Mouse (Mus musculus): Measurements from ENCODE around the gene Spata17. TPM values are rescaled to one million over a fixed set of nuclear protein-coding genes. Genes with fewer than 3 reads are reported as not detected.
"Not testable (repeated sequence)": the region's sequence is repeated elsewhere in the genome, so short reads cannot be mapped to it uniquely, and the experiment has no call there.

The Spata17 gene
- polyA plus RNA-seq, 1 experiment from 2014 or later, result 0.59 TPM

DNA sequence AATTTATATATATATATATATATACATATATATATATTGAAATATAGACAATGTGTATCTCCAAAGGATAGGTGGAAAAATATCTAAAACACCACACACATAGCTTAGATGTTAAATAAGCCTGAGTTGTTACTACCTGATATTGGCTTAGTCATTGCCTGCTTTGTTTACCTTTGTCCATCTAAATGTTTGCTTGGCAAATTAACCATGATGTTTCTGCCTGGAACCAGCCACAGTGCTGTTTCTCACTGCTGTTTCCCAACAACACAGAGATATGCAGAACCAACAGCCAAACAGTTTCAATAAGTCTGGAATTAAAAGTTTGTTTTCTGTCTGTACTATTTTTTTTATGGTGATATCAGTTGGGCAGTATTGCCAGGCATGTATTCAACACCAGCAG, 59.6 kb downstream of the Spata17 start:
- Histone ChIP-seq H3K9ac (ENCODE audit: low read depth, low read length) (no peak overlapping the region), H3K27me3 (replicated peaks; ENCODE audit: control insufficient read depth, insufficient read depth, low read length) (no peaks in the 10 kb centered on the region), H3K4me3 (ENCODE audit: low read depth, low read length) (no peak overlapping the region), H3K27ac (ENCODE audit: low read depth, low read length) (no peak overlapping the region), H3K4me2 (no peak overlapping the region), H3K9me3 (ENCODE audit: control insufficient read depth, low read length) (no peaks in the 10 kb centered on the region), H3K4me1 (replicated peaks; ENCODE audit: control insufficient read depth, insufficient read depth, low read length) (no peaks in the 10 kb centered on the region), H3K36me3 (ENCODE audit: control insufficient read depth, insufficient read depth, low read length) (no peaks in the 10 kb centered on the region)
- no peak for DNase-seq (ENCODE audit: low spot score)
- ATAC-seq (replicated peaks; ENCODE audit: low FRiP score), result no peak

GRCm38 (mm10) chr1:187153681-187154080, 61.6 kb downstream of the Spata17 start:
- no peaks in the 10 kb centered on the region for H3K36me3 ChIP-seq (ENCODE audit: control insufficient read depth, insufficient read depth, low read length)
- no peak overlapping the region for H3K9ac ChIP-seq (ENCODE audit: low read depth, low read length)
- no peak overlapping the region for H3K27ac ChIP-seq (ENCODE audit: low read depth, low read length)
- H3K4me2 ChIP-seq, result no peak overlapping the region
- no peaks in the 10 kb centered on the region for H3K4me1 ChIP-seq (replicated peaks; ENCODE audit: control insufficient read depth, insufficient read depth, low read length)
- ATAC-seq (replicated peaks; ENCODE audit: low FRiP score) (no peak), DNase-seq (ENCODE audit: low spot score) (no peak)
- H3K27me3 ChIP-seq (replicated peaks; ENCODE audit: control insufficient read depth, insufficient read depth, low read length), result no peaks in the 10 kb centered on the region
- 72% methylated on average over 5 of the region's 5 CpGs for WGBS
- H3K4me3 ChIP-seq (ENCODE audit: low read depth, low read length), result no peak overlapping the region
- no peaks in the 10 kb centered on the region for H3K9me3 ChIP-seq (ENCODE audit: control insufficient read depth, low read length)

DNA sequence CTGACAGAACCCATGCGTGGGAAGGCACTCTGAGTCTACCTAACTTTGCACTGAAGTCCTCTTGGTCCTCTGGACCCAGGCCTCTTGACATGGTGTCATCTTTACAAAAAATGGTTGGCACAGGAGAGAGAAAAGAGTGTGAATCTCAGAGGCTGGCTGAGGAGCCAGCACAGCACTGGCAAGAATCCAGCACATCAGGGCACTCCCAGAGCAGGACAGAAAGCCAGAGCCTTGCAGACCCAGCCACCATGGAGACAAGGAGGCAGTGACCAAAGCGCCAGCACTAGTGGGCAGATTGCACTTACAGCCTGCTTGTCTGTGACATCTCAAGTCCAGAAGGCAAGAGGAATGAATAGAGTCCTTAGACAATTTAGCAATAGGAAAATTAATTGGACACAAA, 62.7 kb downstream of the Spata17 start:
- no peaks in the 10 kb centered on the region for H3K36me3 ChIP-seq (ENCODE audit: control insufficient read depth, insufficient read depth, low read length)
- ATAC-seq (replicated peaks; ENCODE audit: low FRiP score) (no peak), DNase-seq (ENCODE audit: low spot score) (no peak)
- WGBS, result 78% methylated on average over 2 of the region's 2 CpGs
- no peak overlapping the region for H3K4me3 ChIP-seq (ENCODE audit: low read depth, low read length)
- no peak overlapping the region for H3K9ac ChIP-seq (ENCODE audit: low read depth, low read length)
- no peaks in the 10 kb centered on the region for H3K27me3 ChIP-seq (replicated peaks; ENCODE audit: control insufficient read depth, insufficient read depth, low read length)
- no peaks in the 10 kb centered on the region for H3K9me3 ChIP-seq (ENCODE audit: control insufficient read depth, low read length)
- no peak overlapping the region for H3K27ac ChIP-seq (ENCODE audit: low read depth, low read length)
- no peak overlapping the region for H3K4me2 ChIP-seq
- H3K4me1 ChIP-seq (replicated peaks; ENCODE audit: control insufficient read depth, insufficient read depth, low read length), result no peaks in the 10 kb centered on the region

DNA sequence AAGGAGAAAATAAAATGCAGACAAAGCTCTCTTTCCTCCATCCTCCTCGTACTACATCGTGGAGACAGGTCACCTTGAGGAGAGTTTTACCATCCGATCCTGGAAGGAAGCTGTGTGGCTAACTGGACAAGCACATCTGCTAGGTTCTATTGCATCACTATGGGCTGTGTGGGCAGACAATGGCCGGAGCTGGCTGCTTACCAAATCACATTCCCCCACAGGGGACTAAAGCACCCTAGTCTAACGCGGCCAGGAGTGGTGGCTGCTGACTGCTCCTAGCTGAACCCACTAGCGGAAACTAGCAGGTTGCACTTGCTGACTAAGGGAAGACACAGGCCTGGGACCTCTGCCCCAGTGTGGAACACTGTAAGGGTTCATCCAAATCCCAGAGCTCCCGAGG, 72.3 kb downstream of the Spata17 start:
- Histone ChIP-seq H3K27me3 (replicated peaks; ENCODE audit: control insufficient read depth, insufficient read depth, low read length) (no peaks in the 10 kb centered on the region), H3K4me3 (ENCODE audit: low read depth, low read length) (no peak overlapping the region), H3K36me3 (ENCODE audit: control insufficient read depth, insufficient read depth, low read length) (no peaks in the 10 kb centered on the region), H3K4me2 (no peak overlapping the region), H3K4me1 (replicated peaks; ENCODE audit: control insufficient read depth, insufficient read depth, low read length) (no peaks in the 10 kb centered on the region), H3K27ac (ENCODE audit: low read depth, low read length) (no peak overlapping the region), H3K9ac (ENCODE audit: low read depth, low read length) (no peak overlapping the region), H3K9me3 (ENCODE audit: control insufficient read depth, low read length) (no peaks in the 10 kb centered on the region)
- WGBS, result 75% methylated on average over 8 of the region's 8 CpGs
- DNase-seq (ENCODE audit: low spot score) (no peak), ATAC-seq (replicated peaks; ENCODE audit: low FRiP score) (no peak)

GRCm38 (mm10) chr1:187137426-187137825, 77.8 kb downstream of the Spata17 start:
- no peaks in the 10 kb centered on the region for H3K4me1 ChIP-seq (replicated peaks; ENCODE audit: control insufficient read depth, insufficient read depth, low read length)
- WGBS, result 40% methylated on average over 6 of the region's 6 CpGs
- DNase-seq (ENCODE audit: low spot score), result no peak

DNA sequence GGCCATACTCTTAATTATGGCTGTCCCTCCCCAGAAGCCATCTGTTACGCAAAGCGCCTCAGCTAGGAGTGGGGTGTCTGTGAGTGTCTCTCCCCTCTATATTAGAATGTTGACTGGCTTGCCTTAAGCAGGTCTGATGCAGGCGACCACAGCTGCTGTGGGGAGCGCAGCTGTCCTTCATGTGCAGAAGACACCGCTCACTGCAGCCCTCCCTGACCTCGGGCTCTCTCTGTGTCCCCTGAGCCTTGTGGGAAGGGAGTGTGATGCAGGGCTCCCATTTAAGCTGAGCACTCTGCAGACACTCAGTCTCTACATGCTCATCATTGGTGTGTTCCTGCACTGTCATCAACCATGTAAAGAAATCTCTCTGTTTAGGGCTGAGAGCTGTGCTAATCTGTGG, 79.4 kb downstream of the Spata17 start:
- ATAC-seq (replicated peaks; ENCODE audit: low FRiP score) (no peak), DNase-seq (ENCODE audit: low spot score) (no peak)
- Histone ChIP-seq H3K9me3 (ENCODE audit: control insufficient read depth, low read length) (no peaks in the 10 kb centered on the region), H3K4me3 (ENCODE audit: low read depth, low read length) (no peak overlapping the region), H3K36me3 (ENCODE audit: control insufficient read depth, insufficient read depth, low read length) (no peaks in the 10 kb centered on the region), H3K4me1 (replicated peaks; ENCODE audit: control insufficient read depth, insufficient read depth, low read length) (no peaks in the 10 kb centered on the region), H3K4me2 (no peak overlapping the region), H3K27ac (ENCODE audit: low read depth, low read length) (no peak overlapping the region), H3K27me3 (replicated peaks; ENCODE audit: control insufficient read depth, insufficient read depth, low read length) (no peaks in the 10 kb centered on the region), H3K9ac (ENCODE audit: low read depth, low read length) (no peak overlapping the region)
- 82% methylated on average over 6 of the region's 6 CpGs for WGBS

More at GRCm38 (mm10) chr1:187137426-187137825, 77.8 kb downstream of the Spata17 start:
- Histone ChIP-seq H3K27me3 (replicated peaks; ENCODE audit: control insufficient read depth, insufficient read depth, low read length) (no peaks in the 10 kb centered on the region), H3K27ac (ENCODE audit: low read depth, low read length) (no peak overlapping the region), H3K9me3 (ENCODE audit: control insufficient read depth, low read length) (no peaks in the 10 kb centered on the region), H3K9ac (ENCODE audit: low read depth, low read length) (no peak overlapping the region), H3K36me3 (ENCODE audit: control insufficient read depth, insufficient read depth, low read length) (no peaks in the 10 kb centered on the region), H3K4me3 (ENCODE audit: low read depth, low read length) (no peak overlapping the region), H3K4me2 (no peak overlapping the region)
- no peak for ATAC-seq (replicated peaks; ENCODE audit: low FRiP score)

- ATAC-seq (replicated peaks; ENCODE audit: low FRiP score), result no peak
- Histone ChIP-seq H3K4me2 (no peak overlapping the region), H3K27me3 (replicated peaks; ENCODE audit: control insufficient read depth, insufficient read depth, low read length) (no peaks in the 10 kb centered on the region), H3K9me3 (ENCODE audit: control insufficient read depth, low read length) (no peaks in the 10 kb centered on the region), H3K4me3 (ENCODE audit: low read depth, low read length) (no peak overlapping the region), H3K27ac (ENCODE audit: low read depth, low read length) (no peak overlapping the region), H3K4me1 (replicated peaks; ENCODE audit: control insufficient read depth, insufficient read depth, low read length) (no peaks in the 10 kb centered on the region), H3K36me3 (ENCODE audit: control insufficient read depth, insufficient read depth, low read length) (no peaks in the 10 kb centered on the region), H3K9ac (ENCODE audit: low read depth, low read length) (no peak overlapping the region)
- 83% methylated on average over 6 of the region's 6 CpGs for whole genome bisulfite sequencing
- no peak for DNase-seq (ENCODE audit: low spot score)
Measured at GRCm38 (mm10) chr1:187133841-187134240, 81.4 kb downstream of the Spata17 start.

DNA sequence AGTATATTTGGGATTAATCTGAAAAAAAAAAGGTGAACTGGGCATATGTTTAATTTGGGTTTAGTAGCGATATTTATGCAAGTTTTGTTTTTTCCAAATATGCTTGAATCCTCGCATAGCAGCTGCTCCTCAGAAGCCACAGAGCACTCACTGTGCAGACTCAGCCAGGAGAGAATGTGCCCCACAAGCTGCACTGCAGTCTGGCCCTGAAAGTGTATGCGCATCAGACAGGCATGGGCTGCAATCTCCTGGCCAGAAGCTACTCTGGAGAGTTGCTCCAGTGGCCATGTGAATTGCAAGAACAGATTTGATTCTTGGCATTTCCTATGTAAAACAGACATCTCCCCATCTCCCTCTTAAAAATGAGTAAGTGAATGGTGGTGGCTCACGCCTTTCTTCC, 82.9 kb downstream of the Spata17 start:
- Histone ChIP-seq H3K9me3 (ENCODE audit: control insufficient read depth, low read length) (no peaks in the 10 kb centered on the region), H3K4me2 (no peak overlapping the region), H3K9ac (ENCODE audit: low read depth, low read length) (no peak overlapping the region), H3K27me3 (replicated peaks; ENCODE audit: control insufficient read depth, insufficient read depth, low read length) (no peaks in the 10 kb centered on the region), H3K36me3 (ENCODE audit: control insufficient read depth, insufficient read depth, low read length) (no peaks in the 10 kb centered on the region), H3K27ac (ENCODE audit: low read depth, low read length) (no peak overlapping the region), H3K4me3 (ENCODE audit: low read depth, low read length) (no peak overlapping the region), H3K4me1 (replicated peaks; ENCODE audit: control insufficient read depth, insufficient read depth, low read length) (no peaks in the 10 kb centered on the region)
- DNase-seq (ENCODE audit: low spot score), result no peak
- WGBS, result 88% methylated on average over 4 of the region's 4 CpGs
- no peak for ATAC-seq (replicated peaks; ENCODE audit: low FRiP score)

DNA sequence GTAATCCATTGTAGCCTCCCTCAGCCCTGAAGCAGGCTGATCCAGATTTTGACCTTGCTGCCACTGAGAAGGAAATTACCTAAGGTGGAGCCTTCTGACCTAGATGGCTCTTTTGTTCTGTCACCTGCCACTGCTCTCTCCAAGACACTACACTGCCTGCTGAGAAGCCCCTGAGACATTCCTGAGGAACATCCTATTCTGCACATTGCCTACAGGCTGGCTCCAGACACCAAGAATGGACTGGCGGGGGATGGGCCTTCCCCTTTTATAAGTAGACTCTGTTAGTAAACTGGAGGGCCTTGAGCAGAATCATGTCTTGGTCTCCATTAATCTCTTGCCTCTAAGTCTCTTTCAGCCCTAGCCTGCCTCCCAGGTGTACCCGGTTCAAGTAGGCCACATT, 87.7 kb downstream of the Spata17 start:
- not testable (repeated sequence) for H3K4me1 ChIP-seq (replicated peaks; ENCODE audit: control insufficient read depth, insufficient read depth, low read length); H3K4me2 ChIP-seq; H3K27ac ChIP-seq (ENCODE audit: low read depth, low read length); H3K9ac ChIP-seq (ENCODE audit: low read depth, low read length); ATAC-seq (replicated peaks; ENCODE audit: low FRiP score); H3K4me3 ChIP-seq (ENCODE audit: low read depth, low read length); H3K9me3 ChIP-seq (ENCODE audit: control insufficient read depth, low read length); H3K36me3 ChIP-seq (ENCODE audit: control insufficient read depth, insufficient read depth, low read length); DNase-seq (ENCODE audit: low spot score); H3K27me3 ChIP-seq (replicated peaks; ENCODE audit: control insufficient read depth, insufficient read depth, low read length)
- WGBS, result 73% methylated on average over 2 of the region's 2 CpGs
